Mouse (Mus musculus) heart, adult 11 months (tissue): ENCODE measurements at regions not wholly inside any gene's neighbourhood (a gene's known extent, or its start where the extent isn't known, plus 50 kb on each side); places are given as distances from the start of the nearest gene placed in this dataset.
"Not testable (repeated sequence)": the region's sequence is repeated elsewhere in the genome, so short reads cannot be mapped to it uniquely, and the experiment has no call there.

Experiments used
- DNase-seq: peaks from one replicate; pipeline ENCODE4 v3.0.0; 2022

GRCm38 (mm10) chr7:139323026-139323425 lies 65.9 kb upstream of the Inpp5a start:
- no peak for DNase-seq

- DNase-seq: peak; percentile 95
Observed at GRCm38 (mm10) chr7:139327030-139327429, 61.9 kb upstream of the Inpp5a start.

- no peak for DNase-seq
Observed at GRCm38 (mm10) chr7:139332791-139333190, 56.1 kb upstream of the Inpp5a start.

- DNase-seq: not testable (repeated sequence)
Observed at GRCm38 (mm10) chr7:139337998-139338397, 50.9 kb upstream of the Inpp5a start.
